Mouse (Mus musculus): ENCODE results near the gene Sipa1l1. TPM values are rescaled to one million over a fixed set of nuclear protein-coding genes. Genes with fewer than 3 reads are reported as not detected.
A peak's percentile ranks its signal among the peaks of the same experiment; 100 is the strongest.

Gene Sipa1l1
- total RNA-seq, 2 experiments from 2014 or later: 35.2 to 44.3 TPM

DNA sequence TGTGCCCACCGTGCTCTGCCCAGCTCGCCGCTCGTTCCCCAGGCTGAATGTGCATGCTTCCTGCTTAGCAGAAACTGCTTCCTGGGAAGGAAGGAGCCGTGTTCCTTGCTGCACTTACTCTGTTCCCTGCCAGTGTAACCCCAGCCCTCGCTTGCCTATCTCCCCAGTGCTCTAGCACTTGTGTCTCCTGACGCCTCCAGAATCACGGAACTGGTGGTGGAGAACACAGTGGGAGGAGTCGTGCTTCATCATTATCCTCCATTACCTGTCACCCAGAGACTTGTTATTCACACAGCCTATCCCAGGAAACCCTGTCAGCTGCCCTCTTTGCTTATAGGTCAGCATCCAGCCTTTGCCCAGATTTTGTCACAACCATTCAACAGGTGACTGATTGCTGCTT is 259.3 kb downstream of the Sipa1l1 start:
- no peak for DNase-seq

DNA sequence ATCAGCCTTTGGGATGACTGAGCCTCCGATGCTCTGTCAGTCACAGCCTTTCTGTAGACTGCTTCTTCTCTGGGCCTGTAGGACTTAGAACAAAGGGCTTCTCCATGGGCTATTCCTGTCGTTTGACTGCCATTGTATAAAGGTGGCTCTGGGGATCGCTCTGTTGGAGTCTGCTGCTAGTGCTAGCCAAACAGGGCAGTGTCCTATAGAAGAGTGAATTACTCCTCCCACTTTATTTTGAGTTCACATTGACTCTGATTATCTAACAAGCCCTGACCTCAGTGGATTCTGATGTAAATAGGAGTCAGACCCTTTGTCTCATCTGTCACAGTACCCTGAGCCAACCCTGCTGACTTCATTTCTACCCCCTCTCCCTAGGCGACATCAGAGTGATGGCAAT is 264.2 kb downstream of the Sipa1l1 start:
- no peak for DNase-seq

GRCm38 (mm10) chr12:82434591-82434990 is 265.5 kb downstream of the Sipa1l1 start:
- peak; percentile 10 for DNase-seq

GRCm38 (mm10) chr12:82441479-82441878 is 272.4 kb downstream of the Sipa1l1 start:
- DNase-seq: no peak

DNA sequence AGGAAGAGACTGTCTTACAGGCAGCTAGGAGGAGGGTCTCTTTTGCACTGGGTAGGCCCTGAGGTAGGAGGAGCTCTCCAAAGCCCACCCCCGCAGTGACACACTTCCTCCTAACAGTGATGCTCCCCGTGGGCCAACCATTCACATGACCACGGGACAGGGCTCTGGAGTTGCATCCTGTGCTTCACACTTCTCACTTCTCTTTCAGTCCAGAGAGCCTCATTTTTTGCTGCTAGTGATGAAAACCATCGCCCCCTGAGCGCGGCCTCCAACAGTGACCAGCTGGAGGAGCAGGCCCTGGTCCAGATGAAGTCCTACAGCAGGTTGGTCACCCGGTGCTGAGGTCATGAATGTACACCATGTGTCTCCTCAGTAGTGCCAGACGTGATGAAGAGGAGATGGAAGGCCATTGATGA is 277.5 kb downstream of the Sipa1l1 start:
- DNase-seq: no peak

- DNase-seq: no peak
These were observed 279.2 kb downstream of the Sipa1l1 start for GRCm38 (mm10) chr12:82448129-82448815.

- DNase-seq: peak; percentile 18
These were observed 283.3 kb downstream of the Sipa1l1 start for GRCm38 (mm10) chr12:82452428-82452827.

DNA sequence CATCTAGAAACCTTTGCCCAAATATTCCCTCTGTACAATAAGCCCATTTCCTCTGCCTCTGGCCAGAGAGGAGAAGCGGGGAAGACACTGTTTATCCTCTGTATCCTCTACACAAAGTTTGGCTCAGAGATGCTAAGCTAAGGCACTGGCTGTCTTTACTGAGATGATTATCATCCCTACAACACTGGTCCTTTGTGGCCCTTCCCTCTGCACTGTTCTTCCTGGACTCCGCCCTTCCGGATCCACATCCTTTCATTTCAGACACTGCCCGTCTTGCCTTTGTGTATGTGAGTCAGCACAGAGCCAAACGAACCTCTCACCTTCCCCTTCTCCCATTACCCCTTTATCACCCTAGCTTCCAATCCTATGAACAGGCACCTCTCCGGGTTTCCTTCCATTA is 285.3 kb downstream of the Sipa1l1 start:
- DNase-seq: no peak

- no peak for DNase-seq
These were observed 286.7 kb downstream of the Sipa1l1 start for GRCm38 (mm10) chr12:82455700-82456413.

GRCm38 (mm10) chr12:82456414-82456805 is 287.3 kb downstream of the Sipa1l1 start:
- no peak for DNase-seq

GRCm38 (mm10) chr12:82457609-82458008 is 288.5 kb downstream of the Sipa1l1 start:
- DNase-seq: no peak

DNA sequence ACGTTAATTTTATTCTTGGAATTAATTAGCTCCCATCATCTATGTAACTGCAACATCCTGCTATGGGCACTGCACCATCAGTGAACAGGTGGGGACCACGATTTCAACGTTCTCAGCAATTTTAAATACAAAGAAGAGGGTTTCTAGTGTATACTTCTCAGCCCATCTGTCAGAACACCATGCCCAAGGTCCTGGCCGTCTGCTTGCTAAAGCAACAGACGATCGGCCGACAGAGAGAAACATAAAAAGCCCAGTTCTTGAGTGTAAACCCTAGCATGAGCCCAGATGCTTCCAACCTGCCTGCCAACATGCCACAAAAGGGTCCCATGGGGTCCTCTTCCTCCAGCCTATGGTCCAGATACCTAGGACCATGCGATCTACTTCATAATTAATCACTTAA is 288.9 kb downstream of the Sipa1l1 start:
- DNase-seq: no peak

GRCm38 (mm10) chr12:82467234-82467633 is 298.1 kb downstream of the Sipa1l1 start:
- no peak for DNase-seq

- peak; percentile 52 for DNase-seq
These were observed 298.5 kb downstream of the Sipa1l1 start for GRCm38 (mm10) chr12:82467641-82468040.

DNA sequence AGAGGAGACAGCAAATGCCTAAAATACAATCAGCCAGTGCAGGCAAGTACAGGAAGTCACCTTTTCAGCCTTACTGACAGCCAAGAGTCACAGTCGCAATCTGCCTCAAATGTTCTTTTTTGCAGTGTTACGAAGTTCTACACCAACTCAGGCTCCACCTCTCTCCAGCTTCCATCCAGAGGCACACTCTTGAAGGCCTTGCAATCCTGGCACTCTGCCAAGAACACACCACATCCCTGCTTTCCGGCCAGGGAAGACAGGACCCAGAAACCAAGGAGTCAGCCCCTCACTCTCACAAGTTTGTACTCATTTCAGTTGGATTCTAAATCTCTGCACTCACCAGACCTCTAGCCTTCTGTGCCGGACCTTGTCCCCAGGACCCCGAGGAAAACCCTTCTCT is 299.3 kb downstream of the Sipa1l1 start:
- DNase-seq: peak; percentile 77

- DNase-seq: peak; percentile 91
These were observed 300.7 kb downstream of the Sipa1l1 start for GRCm38 (mm10) chr12:82469706-82470361.

- DNase-seq: peak; percentile 75
These were observed 301.3 kb downstream of the Sipa1l1 start for GRCm38 (mm10) chr12:82470362-82470936.

GRCm38 (mm10) chr12:82472796-82473195 is 303.7 kb downstream of the Sipa1l1 start:
- no peak for DNase-seq

GRCm38 (mm10) chr12:82473238-82473637 is 304.1 kb downstream of the Sipa1l1 start:
- DNase-seq: no peak

DNA sequence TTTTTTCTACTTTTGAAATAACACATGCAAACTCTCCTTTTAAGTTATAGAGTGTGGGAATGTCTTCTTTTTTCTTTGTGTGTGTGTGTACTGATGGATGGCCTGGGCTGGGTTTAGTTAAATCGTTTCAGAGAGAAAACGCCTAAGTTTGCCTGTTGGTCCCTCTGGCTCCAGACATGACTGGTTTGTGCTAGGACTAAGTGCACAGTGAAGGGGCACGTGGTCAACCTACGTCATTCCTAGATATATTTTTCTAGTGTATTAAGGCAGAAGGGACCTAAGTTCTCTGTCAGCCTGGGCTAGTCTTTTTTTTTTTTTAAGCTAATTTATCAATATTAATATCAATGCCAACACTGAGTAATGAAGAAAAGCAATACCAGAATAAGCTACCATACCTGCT is 305.3 kb downstream of the Sipa1l1 start:
- no peak for DNase-seq

DNA sequence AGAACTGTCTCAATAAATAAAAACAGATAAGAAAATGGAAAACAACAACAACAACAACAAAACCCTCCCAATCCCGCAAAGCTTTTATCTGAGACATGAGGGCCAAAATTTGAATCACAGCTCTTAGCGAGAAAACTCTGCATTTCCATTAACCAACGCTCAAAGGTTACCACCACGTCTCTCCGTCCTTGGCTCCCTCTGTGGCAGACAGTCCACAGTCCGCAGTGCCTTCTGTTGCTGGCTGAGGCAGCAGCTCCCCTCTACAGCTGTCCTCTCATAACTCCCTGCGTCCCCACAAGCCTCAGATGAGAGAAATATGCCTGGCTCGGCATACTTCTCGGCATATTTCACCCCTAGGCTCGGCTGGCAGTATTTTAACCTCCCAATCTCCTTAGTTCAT is 306.9 kb downstream of the Sipa1l1 start:
- DNase-seq: peak; percentile 41

- DNase-seq: no peak
These were observed 307.5 kb downstream of the Sipa1l1 start for GRCm38 (mm10) chr12:82476580-82476979.

DNA sequence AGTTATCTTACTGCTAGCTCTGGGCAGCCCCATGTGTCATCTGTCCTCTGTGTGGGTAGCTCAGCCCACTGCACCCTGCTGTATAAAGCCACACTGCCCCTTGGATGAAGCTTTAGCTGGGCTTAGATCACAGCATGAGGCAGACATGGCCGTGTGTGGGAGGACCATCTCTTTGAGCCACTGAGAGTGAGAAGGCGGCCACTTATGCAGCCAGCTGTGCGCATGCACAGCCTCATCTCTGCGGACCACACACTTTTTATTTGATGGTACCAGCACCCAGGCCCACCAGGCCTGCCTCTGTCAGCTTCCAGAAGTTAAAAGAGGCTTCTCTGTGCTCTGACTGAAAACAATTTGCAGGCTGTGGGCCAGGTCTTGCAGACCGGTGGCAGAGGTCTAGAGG is 308.7 kb downstream of the Sipa1l1 start:
- DNase-seq: no peak

Data from adrenal gland, postnatal 10 days (tissue).